Mouse (Mus musculus): ENCODE results near the gene Nufip2. TPM values are rescaled to one million over a fixed set of nuclear protein-coding genes. Genes with fewer than 3 reads are reported as not detected.

Nufip2 gene
- polyA plus RNA-seq, 1 experiment from 2014 or later: 5.0 TPM

DNA sequence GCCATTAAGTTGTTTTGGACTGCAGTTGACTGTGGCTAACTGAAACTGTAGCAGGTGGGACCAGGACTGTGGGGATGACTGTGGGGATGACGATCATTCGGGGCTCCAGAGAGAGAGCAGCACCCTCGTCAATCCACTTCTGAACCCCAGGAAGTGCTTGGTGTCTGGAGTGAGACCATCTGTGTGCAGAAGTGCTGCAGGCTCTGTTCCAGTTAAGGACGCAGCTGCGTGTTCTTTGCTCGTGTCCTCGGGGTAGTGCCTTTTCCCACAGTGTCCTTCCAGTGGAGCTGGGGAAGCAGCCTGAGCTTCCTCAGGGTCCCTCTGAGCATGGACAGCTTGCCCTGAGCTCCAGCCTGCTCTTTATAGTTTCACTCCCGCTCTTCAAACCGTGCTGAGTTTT, 104.3 kb downstream of the Nufip2 start:
- Histone ChIP-seq H3K9ac (no peak overlapping the region; the same call in 1 of the 2 replicates), H3K9me3 (no peaks in the 10 kb centered on the region), H3K4me2 (no peak overlapping the region), H3K27ac (peak overlapping the region; percentile 78), H3K27me3 (replicated peaks) (no peaks in the 10 kb centered on the region), H3K4me3 (replicated peaks) (no peak overlapping the region), H3K36me3 (no peaks in the 10 kb centered on the region), H3K4me1 (peaks cover 38% of the 10 kb centered on the region)
- no peak for ATAC-seq (ENCODE audit: insufficient read depth, low FRiP score, low read depth)
- 34% methylated on average over 9 of the region's 9 CpGs for WGBS

DNA sequence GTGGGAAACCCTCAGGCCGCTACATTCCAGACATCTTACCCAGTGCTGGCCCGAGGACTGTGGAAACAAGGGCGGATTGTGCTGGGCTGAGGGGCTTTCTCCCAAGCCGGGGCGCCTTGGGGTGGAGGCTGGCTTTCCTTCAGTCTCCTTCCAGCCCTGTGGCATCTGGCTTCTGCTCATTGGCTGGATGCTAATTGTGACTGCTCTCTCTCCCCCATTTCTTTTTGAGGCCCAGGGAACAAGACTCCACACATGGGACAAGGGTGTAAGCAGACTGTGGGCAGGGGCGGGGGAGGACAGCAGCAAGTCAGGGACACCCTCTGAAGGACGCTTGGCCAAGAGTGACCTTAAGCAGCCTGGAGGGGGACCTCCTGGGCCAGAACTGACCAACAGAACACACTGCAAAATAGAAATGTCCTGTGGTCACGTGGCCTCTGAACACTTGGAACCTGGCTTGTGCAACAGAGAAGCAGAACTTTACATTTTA, 105.3 kb downstream of the Nufip2 start:
- no peaks in the 10 kb centered on the region for H3K27me3 ChIP-seq (replicated peaks)
- no peaks in the 10 kb centered on the region for H3K36me3 ChIP-seq
- 0 out of 2 replicates have a peak overlapping the region, but pooled peaks have one; percentile 4 for H3K9ac ChIP-seq
- H3K9me3 ChIP-seq: no peaks in the 10 kb centered on the region
- 39% methylated on average over 8 of the region's 8 CpGs for WGBS
- no peak overlapping the region for H3K4me2 ChIP-seq
- peak overlapping the region; percentile 78 for H3K27ac ChIP-seq
- no peak overlapping the region for H3K4me3 ChIP-seq (replicated peaks)
- H3K4me1 ChIP-seq: peaks cover 29% of the 10 kb centered on the region
- peak; percentile 9; the same call in 1 of the 2 replicates for ATAC-seq (ENCODE audit: insufficient read depth, low FRiP score, low read depth)

Other genes with a start within 250 kb of the Nufip2 start
- gene Coro6, start 223.7 kb upstream of the Nufip2 start, polyA plus RNA-seq (2015; fragmentation: Nextera tagmentation; extraction: Ambion mirVana): 0.17 and 0.18 TPM in 2 replicates
- 5.9 and 6.2 TPM in 2 replicates for gene Ankrd13b, start 196.5 kb upstream of the Nufip2 start, polyA plus RNA-seq (2015; fragmentation: Nextera tagmentation; extraction: Ambion mirVana)
- gene Git1, start 192.6 kb upstream of the Nufip2 start, polyA plus RNA-seq (2015; fragmentation: Nextera tagmentation; extraction: Ambion mirVana): 9.7 and 10.9 TPM in 2 replicates
- 4.0 and 5.2 TPM in 2 replicates for gene Abhd15, start 171.0 kb upstream of the Nufip2 start, polyA plus RNA-seq (2015; fragmentation: Nextera tagmentation; extraction: Ambion mirVana)
- gene Trp53i13, start 170.2 kb upstream of the Nufip2 start, polyA plus RNA-seq (2015; fragmentation: Nextera tagmentation; extraction: Ambion mirVana): 33.7 and 35.8 TPM in 2 replicates
- 0.13 and 0.15 TPM in 2 replicates for gene Gm10392, start 167.0 kb upstream of the Nufip2 start, polyA plus RNA-seq (2015; fragmentation: Nextera tagmentation; extraction: Ambion mirVana)
- gene Taok1, start 78.3 kb upstream of the Nufip2 start, polyA plus RNA-seq (2015; fragmentation: Nextera tagmentation; extraction: Ambion mirVana): 12.4 and 13.4 TPM in 2 replicates
- 0.13 TPM in 1 of 2 replicates, not detected in the other for gene Cryba1, start 39.1 kb downstream of the Nufip2 start, polyA plus RNA-seq (2015; fragmentation: Nextera tagmentation; extraction: Ambion mirVana)
- 29.7 and 29.9 TPM in 2 replicates for gene Myo18a, start 77.1 kb downstream of the Nufip2 start, polyA plus RNA-seq (2015; fragmentation: Nextera tagmentation; extraction: Ambion mirVana)
- 1.5 and 1.6 TPM in 2 replicates for gene Gm10277, start 101.6 kb downstream of the Nufip2 start, polyA plus RNA-seq (2015; fragmentation: Nextera tagmentation; extraction: Ambion mirVana)
- 16.4 and 23.3 TPM in 2 replicates for gene Pipox, start 207.9 kb downstream of the Nufip2 start, polyA plus RNA-seq (2015; fragmentation: Nextera tagmentation; extraction: Ambion mirVana)
- gene Sez6, start 244.6 kb downstream of the Nufip2 start, polyA plus RNA-seq (2015; fragmentation: Nextera tagmentation; extraction: Ambion mirVana): 1.7 and 1.8 TPM in 2 replicates

All from stomach, embryonic 15.5 days (tissue).